Mouse (Mus musculus): ENCODE measurements at regions not wholly inside any gene's neighbourhood (a gene's known extent, or its start where the extent isn't known, plus 50 kb on each side); places are given as distances from the start of the nearest gene placed in this dataset.

DNA sequence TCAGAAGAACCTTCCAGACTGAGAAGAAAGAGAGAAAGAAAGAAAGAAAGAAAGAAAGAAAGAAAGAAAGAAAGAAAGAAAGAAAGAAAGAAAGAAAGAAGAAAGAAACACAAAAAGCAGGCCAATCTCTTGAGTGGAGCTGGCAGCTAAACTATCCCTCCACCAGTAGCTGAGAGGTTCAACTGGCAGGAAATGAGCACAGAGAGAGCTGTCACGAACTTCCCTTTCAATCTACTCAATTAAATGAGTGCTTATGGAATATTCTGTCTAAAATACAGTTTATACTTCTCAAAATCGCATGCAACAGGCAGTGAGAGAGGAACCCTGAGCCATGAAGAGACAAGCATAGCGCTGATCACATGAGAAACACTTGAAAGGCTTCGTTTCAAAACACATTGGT lies 168.5 kb upstream of the Klf3 start:
- no peak overlapping the region for H3K4me3 ChIP-seq (ENCODE audit: low read depth, low read length)
- no peak for TF ChIP-seq CTCF (IDR thresholded peaks at IDR 0.05; ENCODE audit: low read depth)
- H3K27me3 ChIP-seq (replicated peaks; ENCODE audit: control insufficient read depth, insufficient read depth, low read length) = no peaks in the 10 kb centered on the region
- no peaks in the 10 kb centered on the region for H3K36me3 ChIP-seq (ENCODE audit: control insufficient read depth, insufficient read depth)
- no peak overlapping the region for H3K4me2 ChIP-seq (replicated peaks; ENCODE audit: low read depth)
- no peak for ATAC-seq
- H3K9me3 ChIP-seq (ENCODE audit: control insufficient read depth) = no peaks in the 10 kb centered on the region
- no peaks in the 10 kb centered on the region for H3K4me1 ChIP-seq (replicated peaks; ENCODE audit: control insufficient read depth, insufficient read depth, low read length)
- no peak overlapping the region for H3K9ac ChIP-seq (ENCODE audit: low read depth, low read length)
- 79% methylated on average over 4 of the region's 4 CpGs for WGBS
- H3K27ac ChIP-seq (ENCODE audit: low read depth, low read length) = no peak overlapping the region

DNA sequence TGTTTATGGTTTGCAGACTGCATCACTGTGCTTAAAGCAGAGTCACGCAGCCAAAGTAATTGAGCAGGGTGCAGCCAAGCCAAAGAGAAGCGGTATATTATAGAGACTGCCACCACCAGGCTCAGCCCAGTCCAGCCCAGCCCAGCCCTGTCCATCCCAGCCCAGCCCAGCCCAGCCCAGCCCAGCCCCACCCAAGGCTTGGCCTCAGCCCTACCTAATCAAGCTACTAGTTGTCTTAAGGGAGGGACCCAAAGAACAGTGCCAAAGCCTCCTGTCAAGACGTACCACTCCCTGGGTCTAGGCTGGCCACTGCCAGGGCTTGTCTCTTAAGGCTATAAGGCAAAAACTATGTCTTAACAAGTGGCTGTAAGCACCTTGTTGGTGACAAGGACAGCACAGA lies 166.9 kb upstream of the Klf3 start:
- no peak overlapping the region for H3K27ac ChIP-seq (ENCODE audit: low read depth, low read length)
- H3K4me1 ChIP-seq (replicated peaks; ENCODE audit: control insufficient read depth, insufficient read depth, low read length) = no peaks in the 10 kb centered on the region
- H3K4me2 ChIP-seq (replicated peaks; ENCODE audit: low read depth) = no peak overlapping the region
- no peak for TF ChIP-seq CTCF (IDR thresholded peaks at IDR 0.05; ENCODE audit: low read depth)
- no peaks in the 10 kb centered on the region for H3K27me3 ChIP-seq (replicated peaks; ENCODE audit: control insufficient read depth, insufficient read depth, low read length)
- no peak overlapping the region for H3K4me3 ChIP-seq (ENCODE audit: low read depth, low read length)
- WGBS = 54% methylated on average over 3 of the region's 3 CpGs
- peak; percentile 57; the same call in 1 of the 2 replicates for ATAC-seq
- no peaks in the 10 kb centered on the region for H3K9me3 ChIP-seq (ENCODE audit: control insufficient read depth)
- no peaks in the 10 kb centered on the region for H3K36me3 ChIP-seq (ENCODE audit: control insufficient read depth, insufficient read depth)
- H3K9ac ChIP-seq (ENCODE audit: low read depth, low read length) = no peak overlapping the region

DNA sequence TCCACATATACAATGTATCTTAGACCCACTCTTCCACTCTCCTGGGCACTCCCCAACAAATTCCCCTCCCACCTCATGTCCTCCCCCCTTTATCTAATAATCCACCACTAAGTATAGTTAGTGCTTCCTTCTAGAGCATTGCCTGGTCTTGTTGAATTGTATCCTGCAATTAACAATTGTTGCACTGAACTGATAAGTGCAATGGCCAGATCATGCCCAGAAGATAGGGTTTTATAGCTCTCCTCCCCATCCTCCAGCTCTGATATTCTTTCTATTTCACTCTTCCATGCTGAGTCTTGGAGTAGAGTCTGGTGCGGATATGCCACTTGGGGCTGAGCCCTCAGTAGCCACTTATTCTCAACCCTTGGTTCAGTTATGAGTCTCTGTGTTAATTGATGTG lies 159.6 kb upstream of the Klf3 start:
- TF ChIP-seq CTCF (IDR thresholded peaks at IDR 0.05; ENCODE audit: low read depth) = no peak
- no peak overlapping the region for H3K4me3 ChIP-seq (ENCODE audit: low read depth, low read length)

DNA sequence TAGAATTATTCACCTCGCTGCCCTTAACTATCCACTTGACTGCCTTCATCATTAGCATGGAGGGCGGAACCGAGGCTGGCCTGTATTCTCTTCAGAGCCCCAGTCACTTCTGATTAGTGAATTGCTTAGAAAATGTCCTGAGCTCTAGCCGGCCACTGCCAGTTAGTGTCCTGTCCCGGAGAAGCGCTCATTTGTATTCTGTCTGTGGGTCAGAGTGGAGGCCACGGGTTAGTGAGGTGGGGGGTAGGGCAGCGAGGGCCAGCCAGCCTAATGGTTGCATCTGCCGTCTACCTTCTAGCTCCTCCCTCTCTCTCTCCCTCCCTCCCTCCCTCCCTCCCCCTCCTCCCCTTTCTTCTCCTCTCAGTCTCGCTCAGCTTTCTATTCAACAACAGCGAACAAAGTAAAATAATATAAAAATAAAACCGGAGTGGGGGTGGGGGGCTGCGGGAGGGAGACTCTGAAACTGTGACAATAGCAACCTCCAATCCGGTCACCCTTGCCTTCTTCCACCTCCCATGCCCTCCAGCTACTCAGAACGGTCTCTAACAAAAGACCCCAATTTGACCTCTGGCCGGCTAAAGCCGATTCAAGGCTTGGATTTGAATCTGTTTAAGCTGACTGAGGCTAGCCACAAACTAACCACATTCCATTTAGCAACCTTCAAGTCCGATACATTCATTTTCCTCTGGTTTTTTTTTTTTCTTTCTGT lies 155.6 kb upstream of the Klf3 start:
- Histone ChIP-seq H3K36me3 (ENCODE audit: control insufficient read depth, insufficient read depth) (no peaks in the 10 kb centered on the region), H3K4me1 (replicated peaks; ENCODE audit: control insufficient read depth, insufficient read depth, low read length) (peaks cover 10% of the 10 kb centered on the region; the same call in 1 of the 2 replicates), H3K9ac (ENCODE audit: low read depth, low read length) (no peak overlapping the region), H3K4me3 (ENCODE audit: low read depth, low read length) (peak overlapping the region; percentile 25), H3K9me3 (ENCODE audit: control insufficient read depth) (no peaks in the 10 kb centered on the region), H3K27ac (ENCODE audit: low read depth, low read length) (no peak overlapping the region), H3K27me3 (replicated peaks; ENCODE audit: control insufficient read depth, insufficient read depth, low read length) (no peaks in the 10 kb centered on the region), H3K4me2 (replicated peaks; ENCODE audit: low read depth) (peak overlapping the region; percentile 64)
- TF ChIP-seq CTCF (IDR thresholded peaks at IDR 0.05; ENCODE audit: low read depth) = no peak
- peak; percentile 26; the same call in 1 of the 2 replicates for ATAC-seq
- WGBS = 18% methylated on average over 18 of the region's 18 CpGs

More for the DNA sequence above, 159.6 kb upstream of the Klf3 start:
- no peaks in the 10 kb centered on the region for H3K36me3 ChIP-seq (ENCODE audit: control insufficient read depth, insufficient read depth)
- H3K9me3 ChIP-seq (ENCODE audit: control insufficient read depth) = no peaks in the 10 kb centered on the region
- WGBS = 72% methylated on average over 1 of the region's 1 CpGs
- H3K9ac ChIP-seq (ENCODE audit: low read depth, low read length) = no peak overlapping the region
- ATAC-seq = no peak
- no peak overlapping the region for H3K27ac ChIP-seq (ENCODE audit: low read depth, low read length)
- peaks cover 3% of the 10 kb centered on the region; the same call in 1 of the 2 replicates for H3K4me1 ChIP-seq (replicated peaks; ENCODE audit: control insufficient read depth, insufficient read depth, low read length)
- no peak overlapping the region for H3K4me2 ChIP-seq (replicated peaks; ENCODE audit: low read depth)
- H3K27me3 ChIP-seq (replicated peaks; ENCODE audit: control insufficient read depth, insufficient read depth, low read length) = no peaks in the 10 kb centered on the region

DNA sequence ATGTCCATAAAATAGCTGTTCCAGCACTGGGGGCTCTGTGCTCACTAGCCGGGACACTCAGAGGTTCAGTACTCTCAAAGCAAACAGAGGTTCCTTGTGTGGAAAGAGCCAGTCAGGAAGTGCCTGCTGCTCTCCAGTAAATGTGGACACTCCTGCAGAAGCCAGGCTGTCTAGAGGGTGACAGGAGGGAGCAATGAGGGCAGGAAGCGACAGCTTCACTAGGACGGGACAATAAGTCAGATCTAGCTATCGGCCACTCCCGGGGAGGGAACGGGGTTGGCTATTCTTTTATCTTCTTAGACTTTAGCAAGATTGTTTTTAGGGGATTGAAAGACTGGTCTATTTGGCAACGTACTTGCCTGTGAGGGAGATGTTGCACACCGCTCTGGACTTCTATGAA lies 154.7 kb upstream of the Klf3 start:
- peaks cover 10% of the 10 kb centered on the region; the same call in 1 of the 2 replicates for H3K4me1 ChIP-seq (replicated peaks; ENCODE audit: control insufficient read depth, insufficient read depth, low read length)
- peak; percentile 50; the same call in 1 of the 2 replicates for ATAC-seq
- no peaks in the 10 kb centered on the region for H3K27me3 ChIP-seq (replicated peaks; ENCODE audit: control insufficient read depth, insufficient read depth, low read length)
- no peaks in the 10 kb centered on the region for H3K9me3 ChIP-seq (ENCODE audit: control insufficient read depth)
- no peak overlapping the region for H3K9ac ChIP-seq (ENCODE audit: low read depth, low read length)
- no peak overlapping the region for H3K4me3 ChIP-seq (ENCODE audit: low read depth, low read length)
- H3K36me3 ChIP-seq (ENCODE audit: control insufficient read depth, insufficient read depth) = no peaks in the 10 kb centered on the region
- H3K4me2 ChIP-seq (replicated peaks; ENCODE audit: low read depth) = peak overlapping the region; percentile 64; the same call in 1 of the 2 replicates
- no peak for TF ChIP-seq CTCF (IDR thresholded peaks at IDR 0.05; ENCODE audit: low read depth)
- H3K27ac ChIP-seq (ENCODE audit: low read depth, low read length) = peak overlapping the region; percentile 28
- 13% methylated on average over 8 of the region's 8 CpGs for WGBS

DNA sequence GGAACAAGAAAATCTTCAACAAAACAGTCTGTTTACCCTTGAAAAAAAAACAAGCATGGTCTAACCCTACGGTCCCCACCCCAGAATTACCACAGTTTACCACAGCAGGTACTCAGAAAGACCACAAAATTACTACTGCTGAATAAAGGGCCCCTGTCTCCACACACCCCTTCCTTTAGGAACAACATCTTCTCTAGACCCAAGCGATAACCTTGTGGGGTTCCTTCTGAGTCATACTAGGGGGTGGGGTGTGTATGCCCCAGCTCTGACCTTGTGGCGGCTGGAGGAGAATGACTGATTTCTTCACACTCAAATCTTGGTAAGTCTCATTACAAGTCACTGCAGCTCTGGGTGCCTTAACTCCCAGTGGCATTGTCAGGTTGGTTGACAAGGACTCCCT lies 151.8 kb upstream of the Klf3 start:
- Histone ChIP-seq H3K9ac (ENCODE audit: low read depth, low read length) (no peak overlapping the region), H3K27me3 (replicated peaks; ENCODE audit: control insufficient read depth, insufficient read depth, low read length) (no peaks in the 10 kb centered on the region), H3K9me3 (ENCODE audit: control insufficient read depth) (no peaks in the 10 kb centered on the region), H3K36me3 (ENCODE audit: control insufficient read depth, insufficient read depth) (no peaks in the 10 kb centered on the region), H3K4me1 (replicated peaks; ENCODE audit: control insufficient read depth, insufficient read depth, low read length) (peaks cover 10% of the 10 kb centered on the region; the same call in 1 of the 2 replicates), H3K27ac (ENCODE audit: low read depth, low read length) (no peak overlapping the region), H3K4me2 (replicated peaks; ENCODE audit: low read depth) (no peak overlapping the region), H3K4me3 (ENCODE audit: low read depth, low read length) (no peak overlapping the region)
- TF ChIP-seq CTCF (IDR thresholded peaks at IDR 0.05; ENCODE audit: low read depth) = no peak
- ATAC-seq = peak; percentile 44
- WGBS = 43% methylated on average over 3 of the region's 3 CpGs

All from intestine, postnatal 0 days (tissue).